17 mouse cellular contexts compared by ENCODE assay signal in genomic region chr11:119565021-119565420, GRCm38 (mm10). TPM values are rescaled to one million over a fixed set of nuclear protein-coding genes. Genes with fewer than 3 reads are reported as not detected.
DNase-seq lines count a peak whose midpoint lies in the region; ATAC-seq lines count a peak whose summit lies in the region.
"Had no signal": no experiment of that assay in that cellular context is flagged by ENCODE, and none has a peak within 500 bp of the region (broad histone marks: within the 10 kb centered on the region; RNA-seq: fewer than 3 reads in every experiment).

No protein-coding gene starts in this region.

- intact Hi-C loops in gastrocnemius, postnatal 36 days (cut with DNase I), result no loop called here

- H3K4me2 ChIP-seq in midbrain, embryonic 11.5 days, result no peak overlapping the region
- H3K4me2 ChIP-seq in midbrain, embryonic 16.5 days (ENCODE audit: low read length), result no peak overlapping the region
- H3K4me2 ChIP-seq: liver, embryonic 11.5 days; stomach, embryonic 15.5 days had no signal

- H3K4me3 ChIP-seq in midbrain, embryonic 10.5 days, result no peak overlapping the region
- no peak overlapping the region for H3K4me3 ChIP-seq in midbrain, embryonic 11.5 days (ENCODE audit: low read depth, low read length)
- no peak overlapping the region for H3K4me3 ChIP-seq in midbrain, embryonic 16.5 days (ENCODE audit: low read depth, low read length)
- H3K4me3 ChIP-seq: forebrain, embryonic 10.5 days; heart, embryonic 13.5 days; stomach, embryonic 15.5 days had no signal

- H3K36me3 ChIP-seq in midbrain, embryonic 10.5 days, result no peaks in the 10 kb centered on the region
- H3K36me3 ChIP-seq in midbrain, embryonic 11.5 days (ENCODE audit: control insufficient read depth, insufficient read depth, low read length), result no peaks in the 10 kb centered on the region
- no peaks in the 10 kb centered on the region for H3K36me3 ChIP-seq in midbrain, embryonic 16.5 days (ENCODE audit: control insufficient read depth, insufficient read depth, low read length)
- H3K36me3 ChIP-seq: forebrain, embryonic 10.5 days; heart, embryonic 13.5 days; stomach, embryonic 15.5 days had no signal

- 0 out of 2 replicates have a peak overlapping the region, but pooled peaks have one; percentile 13 for H3K27ac ChIP-seq in midbrain, embryonic 10.5 days (replicated peaks)
- H3K27ac ChIP-seq in midbrain, embryonic 11.5 days (ENCODE audit: low read depth, low read length), result no peak overlapping the region
- H3K27ac ChIP-seq in midbrain, embryonic 16.5 days (ENCODE audit: low read length), result peak overlapping the region; percentile 71
- H3K27ac ChIP-seq: forebrain, embryonic 10.5 days; heart, embryonic 13.5 days; stomach, embryonic 15.5 days had no signal

- no peak for DNase-seq in midbrain, embryonic 10.5 days (ENCODE audit: low spot score)
- no peak for DNase-seq in midbrain, embryonic 11.5 days (ENCODE audit: low spot score, missing footprints)
- peak; percentile 78 for DNase-seq in cerebellum, adult 9-10 months
- DNase-seq in cerebellum, postnatal 36 days, result peak; percentile 46 to 54
- no peak for DNase-seq in gastrocnemius, postnatal 36 days
- DNase-seq: heart, adult 18-20 months; kidney, adult 9 months; kidney, postnatal 25 days; lung, adult 18-20 months; lung, postnatal 4 days; thymus, adult 18-20 months had no signal

- no peak for ATAC-seq in midbrain, embryonic 11.5 days (ENCODE audit: low FRiP score)
- no peak for ATAC-seq in midbrain, embryonic 16.5 days
- ATAC-seq in megakaryocyte-erythroid progenitor cell, adult 5-6 weeks (replicated peaks; ENCODE audit: low FRiP score, low TSS enrichment, poor library complexity, severe bottlenecking), result no peak

- 69% methylated on average over 7 of the region's 7 CpGs for WGBS in midbrain, embryonic 10.5 days
- 72% methylated on average over 7 of the region's 7 CpGs for WGBS in midbrain, embryonic 11.5 days
- WGBS in midbrain, embryonic 16.5 days, result 51% methylated on average over 7 of the region's 7 CpGs

- H3K27me3 ChIP-seq in midbrain, embryonic 10.5 days (ENCODE audit: low read depth, poor library complexity, severe bottlenecking), result peaks cover 62% of the 10 kb centered on the region
- H3K27me3 ChIP-seq in midbrain, embryonic 11.5 days (ENCODE audit: control insufficient read depth, insufficient read depth, low read length), result peaks cover 14% of the 10 kb centered on the region
- H3K27me3 ChIP-seq in midbrain, embryonic 16.5 days (ENCODE audit: control insufficient read depth, insufficient read depth, low read depth, low read length), result no peaks in the 10 kb centered on the region
- H3K27me3 ChIP-seq: stomach, embryonic 15.5 days had no signal

- H3K9me3 ChIP-seq in midbrain, embryonic 10.5 days (replicated peaks), result no peaks in the 10 kb centered on the region
- no peaks in the 10 kb centered on the region for H3K9me3 ChIP-seq in midbrain, embryonic 11.5 days (ENCODE audit: control insufficient read depth, low read length)
- H3K9me3 ChIP-seq in midbrain, embryonic 16.5 days (replicated peaks; ENCODE audit: control insufficient read depth, low read length, poor library complexity, severe bottlenecking), result no peaks in the 10 kb centered on the region
- H3K9me3 ChIP-seq: forebrain, embryonic 10.5 days; heart, embryonic 13.5 days; stomach, embryonic 15.5 days had no signal

- peaks cover 28% of the 10 kb centered on the region for H3K4me1 ChIP-seq in midbrain, embryonic 10.5 days
- H3K4me1 ChIP-seq in midbrain, embryonic 11.5 days (ENCODE audit: control insufficient read depth, insufficient read depth, low read length), result no peaks in the 10 kb centered on the region
- peaks cover 14% of the 10 kb centered on the region for H3K4me1 ChIP-seq in midbrain, embryonic 16.5 days (ENCODE audit: control insufficient read depth, insufficient read depth, low read length)
- H3K4me1 ChIP-seq: stomach, embryonic 15.5 days had no signal

- no peak overlapping the region for H3K9ac ChIP-seq in midbrain, embryonic 11.5 days (ENCODE audit: low read length)
- H3K9ac ChIP-seq in midbrain, embryonic 16.5 days (ENCODE audit: low read depth, low read length), result peak overlapping the region; percentile 26; the same call in 1 of the 2 replicates
- H3K9ac ChIP-seq: heart, embryonic 13.5 days; stomach, embryonic 15.5 days had no signal

RNA-seq across cellular contexts. Expression of gene Nptx1, which starts 17.5 kb away (rescaled TPM):
- polyA plus RNA-seq in midbrain, embryonic 10.5 days (2016; fragmentation: Nextera tagmentation; extraction: Ambion mirVana), result 1.1 and 1.6 TPM in 2 replicates
- polyA plus RNA-seq in midbrain, embryonic 11.5 days (2014; fragmentation: Nextera tagmentation; extraction: Ambion mirVana), result 2.5 and 3.0 TPM in 2 replicates
- polyA plus RNA-seq in midbrain, embryonic 16.5 days (2015; fragmentation: Nextera tagmentation; extraction: Ambion mirVana), result 12.4 and 12.6 TPM in 2 replicates
- total RNA-seq in megakaryocyte-erythroid progenitor cell, adult 5-6 weeks (2014; fragmentation: Nextera tagmentation), result not detected in 2 replicates
- total RNA-seq in megakaryocyte-erythroid progenitor cell, adult 5-6 weeks (2017), result not detected in 2 replicates
- total RNA-seq in gastrocnemius, postnatal 36 days (2021), result under 1 TPM in 1 of 2 experiments, not detected in 1; 0.10 TPM

RNA-seq across cellular contexts. Expression of gene Rptor, which starts 37.7 kb away (rescaled TPM):
- 11.0 and 12.1 TPM in 2 replicates for polyA plus RNA-seq in midbrain, embryonic 10.5 days (2016; fragmentation: Nextera tagmentation; extraction: Ambion mirVana)
- 8.7 and 11.1 TPM in 2 replicates for polyA plus RNA-seq in midbrain, embryonic 11.5 days (2014; fragmentation: Nextera tagmentation; extraction: Ambion mirVana)
- polyA plus RNA-seq in midbrain, embryonic 16.5 days (2015; fragmentation: Nextera tagmentation; extraction: Ambion mirVana), result 9.9 and 10.4 TPM in 2 replicates
- 29.6 and 36.1 TPM in 2 replicates for total RNA-seq in megakaryocyte-erythroid progenitor cell, adult 5-6 weeks (2014; fragmentation: Nextera tagmentation)
- 10.2 and 15.8 TPM in 2 replicates for total RNA-seq in megakaryocyte-erythroid progenitor cell, adult 5-6 weeks (2017)
- total RNA-seq in gastrocnemius, postnatal 36 days (2021), result 10 to 100 TPM; 23.6 to 25.9 TPM

Comparison
In these comparisons a context has a peak if more than half of its experiments do, and no peak if none do; other contexts are left out.
1. DNase-seq: peak in cerebellum, adult 9-10 months (single experiment) and cerebellum, postnatal 36 days (2 of 2); none in midbrain, embryonic 10.5 days (single experiment), midbrain, embryonic 11.5 days (single experiment) and gastrocnemius, postnatal 36 days (0 of 2).